Comparison of ENCODE assay signal across 16 mouse cellular contexts in the genomic region with DNA sequence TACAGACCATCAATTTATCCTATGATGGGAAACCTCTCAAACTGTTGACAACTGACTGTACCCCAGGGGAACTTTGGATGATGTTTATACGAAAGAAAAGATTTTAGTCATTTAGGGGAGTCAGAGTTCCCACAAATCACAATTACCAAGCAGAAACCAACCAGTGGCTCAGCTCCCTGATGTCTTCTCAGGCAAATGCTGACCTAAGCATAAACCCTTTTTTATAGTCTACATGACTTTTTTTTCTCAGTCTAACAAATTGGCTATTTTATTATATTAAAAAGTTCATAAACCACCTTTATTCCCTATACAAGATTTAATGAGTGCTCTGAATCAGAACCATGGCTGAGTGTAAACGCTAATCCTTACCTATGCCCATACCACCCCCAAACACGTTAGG.
"Had no signal": no experiment of that assay in that cellular context is flagged by ENCODE, and none has a peak within 500 bp of the region (broad histone marks: within the 10 kb centered on the region; RNA-seq: fewer than 3 reads in every experiment).

No protein-coding gene starts in this region.

- H3K36me3 ChIP-seq: neural tube, embryonic 13.5 days; neural tube, embryonic 15.5 days; stomach, embryonic 15.5 days had no signal

- H3K9me3 ChIP-seq: neural tube, embryonic 13.5 days; neural tube, embryonic 15.5 days; stomach, embryonic 15.5 days had no signal

- H3K27me3 ChIP-seq: neural tube, embryonic 13.5 days; neural tube, embryonic 15.5 days; stomach, embryonic 15.5 days had no signal

- H3K4me1 ChIP-seq: neural tube, embryonic 13.5 days; neural tube, embryonic 15.5 days; stomach, embryonic 15.5 days had no signal

- H3K9ac ChIP-seq: neural tube, embryonic 13.5 days; neural tube, embryonic 15.5 days; stomach, embryonic 15.5 days had no signal

- H3K4me2 ChIP-seq: neural tube, embryonic 13.5 days; neural tube, embryonic 15.5 days; stomach, embryonic 15.5 days had no signal

- DNase-seq: retina, postnatal 1 day; right cerebral cortex, adult 18-20 months; right cerebral cortex, postnatal 14 days; right cerebral cortex, postnatal 25 days; right cerebral cortex, postnatal 4 days; spleen, adult 18-20 months; thymus, adult 18-20 months; thymus, adult 2 months; thymus, postnatal 14 days; thymus, postnatal 25 days; thymus, postnatal 36 days; thymus, postnatal 4 days had no signal

- H3K27ac ChIP-seq: neural tube, embryonic 13.5 days; neural tube, embryonic 15.5 days; stomach, embryonic 15.5 days; stomach, postnatal 0 days had no signal

- H3K4me3 ChIP-seq: neural tube, embryonic 13.5 days; neural tube, embryonic 15.5 days; stomach, embryonic 15.5 days had no signal
